Mouse (Mus musculus): Measurements from ENCODE around the gene Pde6h. TPM values are rescaled to one million over a fixed set of nuclear protein-coding genes. Genes with fewer than 3 reads are reported as not detected.

The Pde6h gene
- polyA plus RNA-seq, 1 experiment, result 0.50 TPM

- DNase-seq (ENCODE audit: extremely low spot score in 1 of 2, low spot score in 1 of 2), result no peak
Observed at GRCm38 (mm10) chr6:136939326-136940187, 15.9 kb downstream of the Pde6h start.

GRCm38 (mm10) chr6:136940188-136940960, 16.7 kb downstream of the Pde6h start:
- DNase-seq (ENCODE audit: extremely low spot score in 1 of 2, low spot score in 1 of 2), result no peak

GRCm38 (mm10) chr6:136941051-136942021, 17.7 kb downstream of the Pde6h start, which contains the start of gene Arhgdib:
Gene Arhgdib (minus strand): TSS chr6:136941899.
- peak in 1 of 2 experiments; percentile 41 for DNase-seq (ENCODE audit: extremely low spot score in 1 of 2, low spot score in 1 of 2)

- DNase-seq (ENCODE audit: extremely low spot score in 1 of 2, low spot score in 1 of 2), result no peak
Observed at GRCm38 (mm10) chr6:136942280-136942679, 18.6 kb downstream of the Pde6h start.

- DNase-seq (ENCODE audit: extremely low spot score in 1 of 2, low spot score in 1 of 2), result no peak
Observed at GRCm38 (mm10) chr6:136943392-136943791, 19.8 kb downstream of the Pde6h start.

- DNase-seq (ENCODE audit: extremely low spot score in 1 of 2, low spot score in 1 of 2), result no peak
Observed at GRCm38 (mm10) chr6:136944511-136944910, 20.9 kb downstream of the Pde6h start.

GRCm38 (mm10) chr6:136946241-136946640, 22.6 kb downstream of the Pde6h start:
- DNase-seq (ENCODE audit: extremely low spot score in 1 of 2, low spot score in 1 of 2), result no peak

GRCm38 (mm10) chr6:136946943-136947342, 23.3 kb downstream of the Pde6h start:
- no peak for DNase-seq (ENCODE audit: extremely low spot score in 1 of 2, low spot score in 1 of 2)

- no peak for DNase-seq (ENCODE audit: extremely low spot score in 1 of 2, low spot score in 1 of 2)
Observed at GRCm38 (mm10) chr6:136947716-136948115, 24.1 kb downstream of the Pde6h start.

- DNase-seq (ENCODE audit: extremely low spot score in 1 of 2, low spot score in 1 of 2), result no peak
Observed at GRCm38 (mm10) chr6:136950171-136950570, 26.5 kb downstream of the Pde6h start.

GRCm38 (mm10) chr6:136952930-136953329, 29.3 kb downstream of the Pde6h start:
- no peak for DNase-seq (ENCODE audit: extremely low spot score in 1 of 2, low spot score in 1 of 2)

GRCm38 (mm10) chr6:136954192-136954591, 30.6 kb downstream of the Pde6h start:
- DNase-seq (ENCODE audit: extremely low spot score in 1 of 2, low spot score in 1 of 2), result no peak

GRCm38 (mm10) chr6:136954715-136955114, 31.1 kb downstream of the Pde6h start:
- DNase-seq (ENCODE audit: extremely low spot score in 1 of 2, low spot score in 1 of 2), result no peak

- DNase-seq (ENCODE audit: extremely low spot score in 1 of 2, low spot score in 1 of 2), result no peak
Observed at GRCm38 (mm10) chr6:136955240-136955639, 31.6 kb downstream of the Pde6h start.

- DNase-seq (ENCODE audit: extremely low spot score in 1 of 2, low spot score in 1 of 2), result no peak
Observed at GRCm38 (mm10) chr6:136957062-136957461, 33.4 kb downstream of the Pde6h start.

GRCm38 (mm10) chr6:136959131-136959530, 35.5 kb downstream of the Pde6h start:
- no peak for DNase-seq (ENCODE audit: extremely low spot score in 1 of 2, low spot score in 1 of 2)

- no peak for DNase-seq (ENCODE audit: extremely low spot score in 1 of 2, low spot score in 1 of 2)
Observed at GRCm38 (mm10) chr6:136962957-136963356, 39.3 kb downstream of the Pde6h start.

GRCm38 (mm10) chr6:136964609-136965510, 41.2 kb downstream of the Pde6h start:
- DNase-seq (ENCODE audit: extremely low spot score in 1 of 2, low spot score in 1 of 2), result no peak

GRCm38 (mm10) chr6:136965912-136966311, 42.3 kb downstream of the Pde6h start:
- no peak for DNase-seq (ENCODE audit: extremely low spot score in 1 of 2, low spot score in 1 of 2)

All from frontal cortex, adult 2 months (tissue).